Mouse (Mus musculus): ENCODE measurements around the gene Rhebl1.

Gene Rhebl1

GRCm38 (mm10) chr15:98916016-98916415 is 21.7 kb upstream of the Rhebl1 start:
- intact Hi-C loops (cut with DNase I), result no loop called here

GRCm38 (mm10) chr15:98914903-98915302 is 20.6 kb upstream of the Rhebl1 start:
- intact Hi-C loops (cut with DNase I), result no loop called here

GRCm38 (mm10) chr15:98904692-98905091 is 10.4 kb upstream of the Rhebl1 start:
- intact Hi-C loops (cut with DNase I), result no loop called here

- intact Hi-C loops (cut with DNase I), result no loop called here
Measured at GRCm38 (mm10) chr15:98902600-98902999, 8.3 kb upstream of the Rhebl1 start.

- intact Hi-C loops (cut with DNase I), result no loop called here
Measured at GRCm38 (mm10) chr15:98901530-98901929, 7.2 kb upstream of the Rhebl1 start.

- intact Hi-C loops (cut with DNase I), result no loop called here
Measured at GRCm38 (mm10) chr15:98897928-98898800, 3.8 kb upstream of the Rhebl1 start, which contains the start of gene Dhh. Gene Dhh (minus strand): TSS chr15:98898540.

- intact Hi-C loops (cut with DNase I), result no loop called here
Measured at GRCm38 (mm10) chr15:98897495-98897894, 3.2 kb upstream of the Rhebl1 start.

- intact Hi-C loops (cut with DNase I), result no loop called here
Measured at GRCm38 (mm10) chr15:98895635-98896589, 1.6 kb upstream of the Rhebl1 start.

- intact Hi-C loops (cut with DNase I), result loop anchor here (5.0 kb wide), 1 partner anchor 97 kb away; no protein-coding TSS in a partner anchor
Measured at GRCm38 (mm10) chr15:98894746-98895634, 650 bp upstream of the Rhebl1 start.

- intact Hi-C loops (cut with DNase I), result loop anchor here (2.0 to 5.0 kb wide), 2 partner anchors 36 to 99 kb away; no protein-coding TSS in a partner anchor
Measured at GRCm38 (mm10) chr15:98893036-98893435, 1.3 kb downstream of the Rhebl1 start.

GRCm38 (mm10) chr15:98891907-98892606 is 2.3 kb downstream of the Rhebl1 start:
- intact Hi-C loops (cut with DNase I), result loop anchor here (2.0 to 5.0 kb wide), 2 partner anchors 37 to 100 kb away; no protein-coding TSS in a partner anchor

- intact Hi-C loops (cut with DNase I), result loop anchor here (5.0 kb wide), 1 partner anchor 101 kb away; no protein-coding TSS in a partner anchor
Measured at GRCm38 (mm10) chr15:98891198-98891742, 3.1 kb downstream of the Rhebl1 start.

- intact Hi-C loops (cut with DNase I), result no loop called here
Measured at GRCm38 (mm10) chr15:98887526-98887925, 6.8 kb downstream of the Rhebl1 start.

- intact Hi-C loops (cut with DNase I), result no loop called here
Measured at GRCm38 (mm10) chr15:98886667-98887387, 7.5 kb downstream of the Rhebl1 start.

GRCm38 (mm10) chr15:98884106-98884505 is 10.2 kb downstream of the Rhebl1 start:
- intact Hi-C loops (cut with DNase I), result no loop called here

GRCm38 (mm10) chr15:98883661-98884060 is 10.7 kb downstream of the Rhebl1 start:
- intact Hi-C loops (cut with DNase I), result no loop called here

- intact Hi-C loops (cut with DNase I), result no loop called here
Measured at GRCm38 (mm10) chr15:98881656-98882008, 12.7 kb downstream of the Rhebl1 start.

GRCm38 (mm10) chr15:98880978-98881655 is 13.2 kb downstream of the Rhebl1 start:
- intact Hi-C loops (cut with DNase I), result no loop called here
